Mouse (Mus musculus) adrenal gland, adult 2 months (tissue): ENCODE measurements around the gene Alpl. TPM values are rescaled to one million over a fixed set of nuclear protein-coding genes. Genes with fewer than 3 reads are reported as not detected.

Experiments used
- DNase-seq: peaks from one replicate; pipeline ENCODE4 v3.0.0; 2021
- polyA plus RNA-seq: library from polyadenylated mRNA; depleted of rRNA; stranded (reverse); fragments of >200 nt; gene quantifications from 2 replicates; pipeline ENCODE4 v1.2.3, GENCODE M21; 2012; rRNA removed
- total RNA-seq, 2 experiments: library from RNA; stranded (reverse); gene quantifications; 2 replicates each; pipeline ENCODE4 v1.2.3; 2021

The Alpl gene
- total and polyA plus RNA-seq, 3 experiments: 4.7 to 59.6 (median 6.1) TPM

DNA sequence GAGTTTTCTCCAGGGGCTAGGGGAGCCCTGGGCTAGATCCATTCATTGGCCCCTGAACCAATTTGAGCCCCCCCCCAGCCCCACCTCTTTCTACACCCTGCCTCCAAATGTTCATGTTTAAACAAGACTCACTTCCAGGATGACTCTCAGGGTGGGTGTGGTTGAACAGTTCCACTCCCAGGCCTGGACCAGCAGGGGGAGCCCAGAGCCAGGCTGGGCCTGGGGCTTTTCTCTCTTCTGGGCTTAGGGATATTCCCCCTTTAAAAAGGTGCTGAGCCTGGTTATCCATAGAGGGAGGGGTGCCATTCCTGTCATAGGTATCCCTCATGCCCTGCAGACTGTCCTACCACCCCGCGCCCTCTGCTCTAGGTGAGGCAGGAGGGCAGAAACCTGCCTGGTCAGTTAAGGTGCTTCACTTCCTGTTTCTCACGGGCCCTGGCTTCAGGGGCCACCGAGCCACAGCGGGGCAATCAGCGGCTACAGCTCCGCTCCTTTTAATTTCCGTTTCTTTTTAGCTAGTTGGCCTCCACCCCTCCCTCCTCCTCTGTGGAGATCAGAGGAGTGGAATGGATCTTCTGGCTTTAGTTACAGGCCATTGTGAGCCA lies 82.1 kb downstream of the Alpl start:
- no peak for DNase-seq

- no peak for DNase-seq
These were observed 83.2 kb downstream of the Alpl start for GRCm38 (mm10) chr4:137712963-137713362.

DNA sequence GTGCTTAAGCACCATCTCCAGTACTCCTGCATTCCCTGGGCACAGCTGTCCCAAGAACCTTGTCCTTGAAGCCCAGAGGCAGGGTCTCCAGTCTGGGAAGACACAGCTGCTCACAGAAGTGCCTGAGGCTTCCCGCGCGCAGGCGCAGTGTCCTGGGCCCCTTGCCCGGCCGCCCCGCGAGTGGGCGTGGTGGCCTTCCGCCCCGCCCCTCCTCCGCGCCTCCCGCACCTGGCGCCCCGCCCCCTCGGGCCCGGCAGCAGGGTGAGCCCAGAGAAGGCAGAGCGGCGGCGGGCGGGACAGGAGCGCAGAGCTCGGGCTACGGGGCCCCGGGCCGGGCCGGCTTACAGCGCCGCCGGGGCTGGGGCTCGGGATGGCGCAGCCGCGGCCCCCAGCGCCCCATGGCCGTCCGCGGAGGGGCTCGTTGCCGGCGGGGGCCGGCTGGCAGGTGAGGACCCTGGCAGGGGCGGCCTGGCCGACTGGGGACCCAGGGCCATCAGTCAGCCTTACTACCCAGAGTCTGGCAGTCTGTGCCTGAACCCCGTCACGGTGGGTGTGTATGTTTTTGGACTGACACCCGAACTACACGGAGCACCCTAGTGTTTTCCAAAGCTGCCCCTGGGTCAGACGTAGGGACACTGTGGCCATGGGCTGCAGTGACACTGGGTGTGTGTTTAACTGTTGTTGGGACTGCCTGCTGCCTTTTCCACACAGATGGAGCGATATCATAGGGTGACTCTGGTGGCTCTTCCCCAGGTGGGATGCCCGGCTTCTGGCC lies 88.8 kb downstream of the Alpl start:
- peak; percentile 96 for DNase-seq

DNA sequence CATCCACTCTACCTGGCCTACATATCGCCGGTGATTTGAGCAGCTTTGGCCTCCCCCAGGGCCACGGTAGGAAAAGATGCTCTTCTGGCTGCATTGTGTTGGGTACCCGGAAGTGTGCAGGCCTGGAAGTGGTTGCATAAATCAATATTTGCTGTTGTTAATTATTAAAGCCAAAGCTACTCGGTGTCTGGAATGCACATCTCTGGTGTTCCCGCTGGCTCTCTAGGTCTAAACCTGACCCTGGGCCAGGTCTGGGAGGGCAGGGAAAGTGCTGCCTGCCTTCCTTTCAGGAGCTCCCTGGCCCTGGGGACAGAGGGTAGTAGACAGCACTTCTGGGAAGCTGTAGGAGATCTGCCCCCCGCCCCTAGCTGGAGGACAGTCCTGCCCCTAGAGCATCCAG lies 89.7 kb downstream of the Alpl start:
- DNase-seq: no peak

DNA sequence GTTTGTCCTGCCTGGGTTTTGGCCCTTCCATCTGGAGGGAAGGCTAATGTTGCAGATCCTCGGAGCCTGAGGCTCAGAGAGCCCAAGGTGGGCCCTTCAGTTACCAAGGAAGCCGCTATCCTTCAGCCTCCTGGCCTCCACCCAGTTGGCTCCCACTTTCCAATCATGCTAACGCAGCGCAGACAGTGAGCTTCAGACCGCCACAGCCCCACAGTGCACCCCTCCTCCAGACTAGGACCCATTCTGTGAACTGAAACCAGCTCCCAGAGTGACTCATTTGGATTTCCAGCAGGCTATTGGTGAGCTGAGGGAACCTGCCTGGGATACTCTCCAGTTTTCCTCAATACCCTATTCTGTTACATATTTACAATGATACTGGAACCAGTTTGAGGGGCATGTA lies 90.8 kb downstream of the Alpl start:
- no peak for DNase-seq

GRCm38 (mm10) chr4:137704561-137704960 lies 91.6 kb downstream of the Alpl start:
- peak; percentile 62 for DNase-seq

GRCm38 (mm10) chr4:137703077-137703476 lies 93.1 kb downstream of the Alpl start:
- DNase-seq: no peak

GRCm38 (mm10) chr4:137700960-137701359 lies 95.2 kb downstream of the Alpl start:
- peak; percentile 65 for DNase-seq

- DNase-seq: peak; percentile 79
These were observed 96.6 kb downstream of the Alpl start for GRCm38 (mm10) chr4:137699264-137700211.

DNA sequence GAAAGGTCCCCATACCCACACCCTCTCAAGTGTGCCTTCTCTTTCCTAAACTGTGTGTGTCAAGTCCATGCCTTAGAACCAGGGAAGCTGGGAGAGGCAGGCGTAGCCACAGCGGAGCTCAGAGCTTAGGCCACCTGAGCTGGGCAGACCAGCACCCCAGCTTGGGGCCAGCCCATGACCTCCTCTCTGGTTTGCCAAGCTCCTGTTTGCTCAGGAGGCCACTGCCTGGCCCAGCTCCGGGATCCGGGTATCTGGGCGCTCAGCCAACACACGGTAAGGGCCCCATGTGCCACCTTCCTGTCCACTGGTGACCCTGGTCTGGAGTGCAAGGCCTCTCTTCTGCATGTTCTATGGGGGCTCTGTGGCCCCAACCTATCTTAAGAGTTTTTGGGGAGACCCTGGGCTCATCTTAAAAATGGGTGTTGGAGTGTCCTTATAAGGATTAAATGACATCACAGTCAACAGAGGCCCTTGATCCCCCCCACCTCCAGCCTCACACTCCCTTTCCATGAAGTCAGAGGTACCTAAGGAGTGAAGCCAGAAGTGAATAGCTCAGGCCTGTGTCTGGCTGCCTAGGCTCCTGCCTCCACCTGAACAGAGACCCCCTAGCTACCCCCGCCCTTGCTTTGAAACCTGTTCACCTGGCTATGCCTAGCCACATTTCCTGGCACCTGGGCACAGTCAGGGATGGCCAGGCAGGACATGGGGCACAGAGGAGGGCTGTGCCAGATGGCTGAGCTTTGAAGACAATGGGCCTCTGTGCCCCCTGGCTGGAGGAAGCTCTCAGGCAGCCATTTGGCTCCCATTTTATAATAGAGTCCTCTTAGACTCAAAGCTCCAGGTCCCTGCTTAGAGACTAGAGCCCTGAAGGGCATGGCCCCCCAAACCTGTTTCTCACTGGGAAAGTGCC lies 97.9 kb downstream of the Alpl start:
- peak; percentile 56 for DNase-seq

- DNase-seq: no peak
These were observed 98.9 kb downstream of the Alpl start for GRCm38 (mm10) chr4:137697156-137697885.

DNA sequence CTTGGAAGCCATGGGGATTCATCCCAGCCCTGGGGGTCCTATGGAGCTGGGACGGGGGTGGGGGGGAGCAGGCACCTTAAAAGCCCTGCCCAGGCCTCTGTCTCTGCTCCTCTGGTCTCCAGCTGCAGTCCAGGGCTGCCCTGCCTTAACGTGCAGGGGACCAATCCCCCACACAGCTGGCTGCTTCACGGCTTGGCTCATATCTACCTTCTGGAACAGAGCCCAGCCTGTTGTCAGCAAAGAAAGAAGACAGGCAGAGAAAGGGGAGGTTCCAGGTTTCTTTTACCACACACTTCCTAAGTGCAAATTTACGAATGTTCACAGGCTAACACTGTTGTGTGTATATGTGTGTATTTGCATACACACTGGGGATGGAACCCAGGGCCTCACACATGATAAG lies 100.3 kb downstream of the Alpl start:
- DNase-seq: peak; percentile 58

DNA sequence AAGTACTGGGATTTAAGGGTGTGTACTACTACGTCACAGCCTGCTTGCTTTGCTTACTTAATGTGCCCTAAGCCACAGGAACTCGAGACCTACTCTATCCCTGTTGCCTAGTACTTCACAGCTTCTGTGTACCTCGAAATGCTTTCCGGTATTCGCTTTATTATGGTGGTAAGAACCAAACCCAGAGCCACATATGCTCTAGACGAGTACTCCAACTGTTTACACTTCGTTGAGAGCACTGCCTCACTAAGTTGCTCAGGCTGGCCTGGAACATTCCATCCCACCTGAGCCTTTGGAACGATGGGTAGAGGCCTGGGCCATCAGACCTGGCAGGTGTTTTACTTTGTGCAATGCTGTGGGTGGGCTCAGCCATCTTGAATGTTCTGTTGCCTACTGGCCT lies 100.9 kb downstream of the Alpl start:
- no peak for DNase-seq

DNA sequence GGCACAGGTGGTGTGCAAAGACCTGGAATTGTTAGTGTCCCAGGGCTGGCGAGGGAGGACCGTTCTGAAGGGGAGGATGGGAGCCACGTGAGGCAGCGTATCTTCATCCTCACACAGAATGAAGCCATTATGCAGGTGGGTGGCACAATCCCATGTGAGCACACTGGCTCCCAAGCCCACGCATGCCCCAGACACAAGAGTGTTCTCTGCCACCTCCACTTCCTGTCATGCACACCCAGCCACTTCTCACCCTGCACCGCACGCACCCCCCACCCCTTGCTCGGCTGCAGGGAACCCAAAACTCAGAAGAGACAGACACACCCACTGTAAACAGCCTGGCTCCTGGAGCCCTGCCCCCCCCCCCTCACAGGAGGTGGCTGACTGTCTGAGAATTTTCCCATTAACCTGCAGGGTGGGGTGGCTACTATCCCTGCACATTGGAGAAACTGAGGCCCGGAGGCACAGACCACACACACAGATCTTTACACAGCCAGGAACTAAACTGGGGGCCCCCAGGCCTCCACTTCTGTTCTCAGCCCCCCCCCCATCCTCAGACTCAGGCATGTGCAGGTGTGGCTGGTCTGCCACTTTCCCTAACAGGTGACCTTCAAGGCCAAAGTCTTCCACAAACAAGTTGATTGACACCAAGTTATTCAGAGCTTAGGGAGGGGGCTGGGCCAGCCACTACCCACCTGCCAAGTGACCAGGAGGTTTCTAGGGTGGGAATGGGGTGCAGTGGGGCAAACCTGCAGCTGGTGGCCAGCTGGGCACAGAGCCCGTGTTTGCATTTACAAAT lies 103.9 kb downstream of the Alpl start:
- DNase-seq: no peak

Other genes starting within 250 kb of the Alpl start
- gene Ldlrad2, start 221.8 kb downstream of the Alpl start, total RNA-seq: not detected
- gene Ldlrad2, start 221.8 kb downstream of the Alpl start, polyA plus RNA-seq: 0.67 TPM in 1 of 2 replicates, not detected in the other
- gene Usp48, start 202.6 kb downstream of the Alpl start, total RNA-seq: 100 to 1,000 TPM; 100 to 101 TPM
- 52.2 and 58.9 TPM in 2 replicates for gene Usp48, start 202.6 kb downstream of the Alpl start, polyA plus RNA-seq
- 100 to 1,000 TPM; 119 to 172 TPM for gene Rap1gap, start 131.7 kb downstream of the Alpl start, total RNA-seq
- gene Rap1gap, start 131.7 kb downstream of the Alpl start, polyA plus RNA-seq: 489 and 541 TPM in 2 replicates
- 100 to 1,000 TPM; 228 to 424 TPM for gene Ece1, start 65.9 kb upstream of the Alpl start, total RNA-seq
- gene Ece1, start 65.9 kb upstream of the Alpl start, polyA plus RNA-seq: 50.0 and 414 TPM in 2 replicates
- 100 to 1,000 TPM in 1 of 2 experiments, 10 to 100 TPM in 1; 69.2 to 133 TPM for gene Eif4g3, start 196.6 kb upstream of the Alpl start, total RNA-seq
- gene Eif4g3, start 196.6 kb upstream of the Alpl start, polyA plus RNA-seq: 113 and 181 TPM in 2 replicates